Mouse (Mus musculus) thymus, postnatal 4 days (tissue): Measurements from ENCODE around the gene Lcmt1.

Experiments used
- DNase-seq: peaks from one replicate; pipeline ENCODE4 v3.0.0; 2021

Gene Lcmt1

GRCm38 (mm10) chr7:123361229-123361980 lies 8.2 kb upstream of the Lcmt1 start:
- no peak for DNase-seq

- no peak for DNase-seq
Observed at GRCm38 (mm10) chr7:123362806-123363205, 6.8 kb upstream of the Lcmt1 start.

GRCm38 (mm10) chr7:123363971-123364370 lies 5.6 kb upstream of the Lcmt1 start:
- no peak for DNase-seq

- DNase-seq, result no peak
Observed at GRCm38 (mm10) chr7:123365876-123366741, 3.5 kb upstream of the Lcmt1 start.

- DNase-seq, result no peak
Observed at GRCm38 (mm10) chr7:123366806-123367205, 2.8 kb upstream of the Lcmt1 start.

GRCm38 (mm10) chr7:123367218-123368150 lies 2.1 kb upstream of the Lcmt1 start:
- no peak for DNase-seq

GRCm38 (mm10) chr7:123368187-123368586 lies 1.4 kb upstream of the Lcmt1 start:
- DNase-seq, result no peak

GRCm38 (mm10) chr7:123368778-123369746 lies 522 bp upstream of the Lcmt1 start:
- DNase-seq, result no peak

GRCm38 (mm10) chr7:123370700-123371099 lies 1.1 kb downstream of the Lcmt1 start:
- no peak for DNase-seq

- DNase-seq, result no peak
Observed at GRCm38 (mm10) chr7:123371501-123371900, 1.9 kb downstream of the Lcmt1 start.

GRCm38 (mm10) chr7:123377443-123378400 lies 8.1 kb downstream of the Lcmt1 start:
- peak; percentile 91 for DNase-seq

- no peak for DNase-seq
Observed at GRCm38 (mm10) chr7:123385693-123386407, 16.3 kb downstream of the Lcmt1 start.

GRCm38 (mm10) chr7:123389686-123390280 lies 20.2 kb downstream of the Lcmt1 start:
- DNase-seq, result no peak

- DNase-seq, result no peak
Observed at GRCm38 (mm10) chr7:123394271-123394670, 24.7 kb downstream of the Lcmt1 start.

GRCm38 (mm10) chr7:123396900-123397299 lies 27.3 kb downstream of the Lcmt1 start:
- DNase-seq, result no peak

GRCm38 (mm10) chr7:123397369-123397768 lies 27.8 kb downstream of the Lcmt1 start:
- no peak for DNase-seq

GRCm38 (mm10) chr7:123397931-123398330 lies 28.3 kb downstream of the Lcmt1 start:
- DNase-seq, result no peak

- DNase-seq, result peak; percentile 27
Observed at GRCm38 (mm10) chr7:123398828-123399227, 29.2 kb downstream of the Lcmt1 start.

GRCm38 (mm10) chr7:123399286-123399685 lies 29.7 kb downstream of the Lcmt1 start:
- DNase-seq, result no peak
